Comparison of ENCODE assay signal across 8 mouse cellular contexts in genomic region chr4:133872812-133873300, GRCm38 (mm10). TPM values are rescaled to one million over a fixed set of nuclear protein-coding genes. Genes with fewer than 3 reads are reported as not detected.
A peak's percentile ranks its signal among the peaks of the same experiment; 100 is the strongest.
DNase-seq lines count a peak whose midpoint lies in the region; ATAC-seq and TF ChIP-seq lines count a peak whose summit lies in the region.

No protein-coding gene starts in this region.

- H3K4me2 ChIP-seq in hindbrain, embryonic 16.5 days (ENCODE audit: low read length) = no peak overlapping the region
- H3K4me2 ChIP-seq in lung, embryonic 14.5 days = peak overlapping the region; percentile 15; the same call in 1 of the 2 replicates

- H3K27ac ChIP-seq in hindbrain, embryonic 10.5 days = peak overlapping the region; percentile 68
- H3K27ac ChIP-seq in hindbrain, embryonic 16.5 days (ENCODE audit: low read depth, low read length) = no peak overlapping the region
- peak overlapping the region; percentile 88 for H3K27ac ChIP-seq in MEL (ENCODE audit: control insufficient read depth, low read depth, low read length)
- peak overlapping the region; percentile 65; the same call in 1 of the 2 replicates for H3K27ac ChIP-seq in heart, embryonic 10.5 days
- no peak overlapping the region for H3K27ac ChIP-seq in lung, embryonic 14.5 days (ENCODE audit: low read depth)

- DNase-seq in hindbrain, embryonic 10.5 days (ENCODE audit: low spot score) = no peak
- peak; percentile 88 for DNase-seq in MEL (ENCODE audit: low read depth, low spot score)
- no peak for DNase-seq in heart, embryonic 10.5 days (ENCODE audit: low spot score)
- DNase-seq in lung, embryonic 14.5 days = no peak
- peak; percentile 87 to 92 for DNase-seq in spleen, postnatal 4 days (ENCODE audit: low spot score in 2 of 2)
- DNase-seq in ovary, postnatal 10 days (ENCODE audit: low spot score) = no peak
- no peak for DNase-seq in urinary bladder, postnatal 25 days (ENCODE audit: low spot score)

- no peak for TF ChIP-seq RAD21 in MEL (IDR thresholded peaks at IDR 0.05; ENCODE audit: low read depth, low read length)

- H3K36me3 ChIP-seq in hindbrain, embryonic 10.5 days = peaks cover 36% of the 10 kb centered on the region
- H3K36me3 ChIP-seq in hindbrain, embryonic 16.5 days (ENCODE audit: control insufficient read depth, insufficient read depth, low read length) = no peaks in the 10 kb centered on the region
- peaks cover 2 to 8% of the 10 kb centered on the region in 2 experiments; a peak in 2 of 4 replicates for H3K36me3 ChIP-seq in MEL (ENCODE audit: control insufficient read depth in 1 of 2, insufficient read depth in 2 of 2, low read length in 2 of 2)
- peaks cover 34% of the 10 kb centered on the region for H3K36me3 ChIP-seq in heart, embryonic 10.5 days
- peaks cover 20% of the 10 kb centered on the region; the same call in 1 of the 2 replicates for H3K36me3 ChIP-seq in lung, embryonic 14.5 days (ENCODE audit: insufficient read depth)

- no peaks in the 10 kb centered on the region for H3K9me3 ChIP-seq in hindbrain, embryonic 10.5 days
- no peaks in the 10 kb centered on the region for H3K9me3 ChIP-seq in hindbrain, embryonic 16.5 days (ENCODE audit: control insufficient read depth, low read length)
- no peaks in the 10 kb centered on the region for H3K9me3 ChIP-seq in MEL (replicated peaks; ENCODE audit: insufficient read depth, low read length)
- H3K9me3 ChIP-seq in heart, embryonic 10.5 days = no peaks in the 10 kb centered on the region
- H3K9me3 ChIP-seq in lung, embryonic 14.5 days (ENCODE audit: low read depth, low read length) = no peaks in the 10 kb centered on the region

- H3K4me1 ChIP-seq in hindbrain, embryonic 10.5 days (replicated peaks) = peaks cover 26% of the 10 kb centered on the region
- H3K4me1 ChIP-seq in hindbrain, embryonic 16.5 days (ENCODE audit: control insufficient read depth, insufficient read depth, low read depth, low read length) = no peaks in the 10 kb centered on the region
- H3K4me1 ChIP-seq in MEL (ENCODE audit: control insufficient read depth in 1 of 2, insufficient read depth in 2 of 2, low read length in 2 of 2) = peaks cover 6 to 24% of the 10 kb centered on the region in 2 experiments; a peak in 3 of 4 replicates
- H3K4me1 ChIP-seq in heart, embryonic 10.5 days = peaks cover 61% of the 10 kb centered on the region
- no peaks in the 10 kb centered on the region for H3K4me1 ChIP-seq in lung, embryonic 14.5 days (ENCODE audit: insufficient read depth)

- no peak for TF ChIP-seq CTCF in MEL (IDR thresholded peaks at IDR 0.05 in 2 of 3, conservative IDR thresholded peaks at IDR 0.05 in 1 of 3; ENCODE audit: control insufficient read depth in 1 of 3, insufficient read depth in 1 of 3, low read depth in 2 of 3, low read length in 3 of 3, poor library complexity in 1 of 3, severe bottlenecking in 1 of 3)
- no peak for TF ChIP-seq CTCF in lung, embryonic 14.5 days (IDR thresholded peaks at IDR 0.05; ENCODE audit: low read depth)

- no peaks in the 10 kb centered on the region for H3K27me3 ChIP-seq in hindbrain, embryonic 10.5 days (ENCODE audit: insufficient read depth, poor library complexity, severe bottlenecking)
- no peaks in the 10 kb centered on the region for H3K27me3 ChIP-seq in hindbrain, embryonic 16.5 days (replicated peaks; ENCODE audit: control insufficient read depth, insufficient read depth, low read length)
- no peaks in the 10 kb centered on the region for H3K27me3 ChIP-seq in MEL (ENCODE audit: control insufficient read depth in 1 of 2, insufficient read depth in 2 of 2, low read length in 2 of 2)
- no peaks in the 10 kb centered on the region for H3K27me3 ChIP-seq in heart, embryonic 10.5 days (ENCODE audit: insufficient read depth, poor library complexity, severe bottlenecking)
- H3K27me3 ChIP-seq in lung, embryonic 14.5 days (ENCODE audit: insufficient read depth, low read length) = no peaks in the 10 kb centered on the region

- WGBS in hindbrain, embryonic 10.5 days = 74% methylated on average over 15 of the region's 15 CpGs
- 78% methylated on average over 15 of the region's 15 CpGs for WGBS in hindbrain, embryonic 16.5 days
- 59% methylated on average over 14 of the region's 15 CpGs for WGBS in heart, embryonic 10.5 days
- WGBS in lung, embryonic 14.5 days = 65% methylated on average over 15 of the region's 15 CpGs

- ATAC-seq in hindbrain, embryonic 16.5 days = no peak
- peak; percentile 56; the same call in 1 of the 2 replicates for ATAC-seq in lung, embryonic 14.5 days (ENCODE audit: insufficient read depth)

- no peak overlapping the region for H3K9ac ChIP-seq in hindbrain, embryonic 16.5 days (ENCODE audit: low read depth, low read length)
- H3K9ac ChIP-seq in MEL (ENCODE audit: control insufficient read depth, low read depth, low read length, poor library complexity, severe bottlenecking) = peak overlapping the region; percentile 62
- H3K9ac ChIP-seq in lung, embryonic 14.5 days = no peak overlapping the region; the same call in none of the 2 replicates

- no peak overlapping the region for H3K4me3 ChIP-seq in hindbrain, embryonic 10.5 days
- H3K4me3 ChIP-seq in hindbrain, embryonic 16.5 days (ENCODE audit: low read length) = no peak overlapping the region
- H3K4me3 ChIP-seq in MEL (ENCODE audit: control insufficient read depth in 1 of 2, insufficient read depth in 1 of 2, low read depth in 2 of 2, low read length in 2 of 2) = peak overlapping the region; percentile 60 to 71
- H3K4me3 ChIP-seq in heart, embryonic 10.5 days = peak overlapping the region; percentile 19; the same call in 1 of the 2 replicates
- H3K4me3 ChIP-seq in lung, embryonic 14.5 days (ENCODE audit: low read depth, low read length) = peak overlapping the region; percentile 6; the same call in 1 of the 2 replicates

- peaks cover 2% of the 10 kb centered on the region for H3K79me2 ChIP-seq in MEL (ENCODE audit: control insufficient read depth, insufficient read depth, low read length, poor library complexity)

- TF ChIP-seq POLR2A in MEL (IDR thresholded peaks at IDR 0.05; ENCODE audit: control insufficient read depth in 1 of 2, insufficient read depth in 1 of 2, low read depth in 1 of 2, low read length in 2 of 2, poor library complexity in 1 of 2) = peak; percentile 49 to 61; a peak in 1 of 4 replicates

- TF ChIP-seq EP300 in MEL (IDR thresholded peaks at IDR 0.05; ENCODE audit: low read depth in 1 of 2, low read length in 2 of 2) = peak in 1 of 2 experiments; percentile 32; a peak in 2 of 4 replicates

TF ChIP-seq in MEL, 35 proteins besides CTCF, POLR2A, EP300 and RAD21 (continues in another document):
- TF ChIP-seq ZKSCAN1 (IDR thresholded peaks at IDR 0.05; ENCODE audit: low read depth, low read length) = no peak
- no peak for TF ChIP-seq ZC3H11A (IDR thresholded peaks at IDR 0.05; ENCODE audit: low read depth, low read length)
- peak; percentile 59; the same call in 1 of the 2 replicates for TF ChIP-seq NELFE (IDR thresholded peaks at IDR 0.05; ENCODE audit: low read depth, low read length)
- no peak for TF ChIP-seq TBP (IDR thresholded peaks at IDR 0.05; ENCODE audit: low read depth, low read length)
- no peak for TF ChIP-seq POLR2AphosphoS5 (IDR thresholded peaks at IDR 0.05; ENCODE audit: borderline replicate concordance, low read depth, low read length)
- no peak for TF ChIP-seq CHD2 (IDR thresholded peaks at IDR 0.05; ENCODE audit: low read length)
- TF ChIP-seq ETS1 (IDR thresholded peaks at IDR 0.05; ENCODE audit: low read depth, low read length) = peak; percentile 83
- TF ChIP-seq TAL1 (IDR thresholded peaks at IDR 0.05; ENCODE audit: low read length) = no peak
- TF ChIP-seq MYB (IDR thresholded peaks at IDR 0.05; ENCODE audit: low read depth, low read length) = no peak
- no peak for TF ChIP-seq MYC (IDR thresholded peaks at IDR 0.05; ENCODE audit: low read depth, low read length)
- TF ChIP-seq TCF12 (IDR thresholded peaks at IDR 0.05; ENCODE audit: low read depth, low read length) = 0 out of 2 replicates have a peak, but pooled peaks have one; percentile 39
- no peak for TF ChIP-seq NRF1 (IDR thresholded peaks at IDR 0.05; ENCODE audit: insufficient read depth, low read depth, low read length, poor library complexity, severe bottlenecking)
- TF ChIP-seq ELF1 (IDR thresholded peaks at IDR 0.05; ENCODE audit: low read depth, low read length) = 0 out of 2 replicates have a peak, but pooled peaks have one; percentile 22
- TF ChIP-seq ZMIZ1 (IDR thresholded peaks at IDR 0.05; ENCODE audit: low read depth, low read length) = 0 out of 2 replicates have a peak, but pooled peaks have one; percentile 10
- TF ChIP-seq UBTF (IDR thresholded peaks at IDR 0.05; ENCODE audit: borderline replicate concordance, insufficient read depth, low read depth, low read length) = no peak
- TF ChIP-seq KAT2A (conservative IDR thresholded peaks at IDR 0.05; ENCODE audit: low read depth, low read length) = no peak
- TF ChIP-seq ZNF384 (IDR thresholded peaks at IDR 0.05; ENCODE audit: low read depth, low read length) = no peak
- TF ChIP-seq GABPA (IDR thresholded peaks at IDR 0.05; ENCODE audit: low read depth, low read length) = no peak
- TF ChIP-seq USF2 (IDR thresholded peaks at IDR 0.05; ENCODE audit: borderline replicate concordance in 1 of 2, insufficient read depth in 1 of 2, low read depth in 1 of 2, low read length in 2 of 2) = no peak
- TF ChIP-seq MXI1 (IDR thresholded peaks at IDR 0.05; ENCODE audit: low read depth, low read length) = no peak; the same call in 1 of the 2 replicates
- no peak for TF ChIP-seq MEF2A (IDR thresholded peaks at IDR 0.05; ENCODE audit: extremely low read depth, insufficient replicate concordance, low read depth, low read length, poor library complexity, severe bottlenecking)
- TF ChIP-seq SMC3 (IDR thresholded peaks at IDR 0.05; ENCODE audit: low read depth, low read length) = no peak
- peak; percentile 89; the same call in 1 of the 2 replicates for TF ChIP-seq MAZ (IDR thresholded peaks at IDR 0.05; ENCODE audit: low read depth, low read length)
- TF ChIP-seq CHD1 (IDR thresholded peaks at IDR 0.05; ENCODE audit: low read depth, low read length) = no peak
- TF ChIP-seq BHLHE40 (IDR thresholded peaks at IDR 0.05; ENCODE audit: borderline replicate concordance, low read depth, low read length) = no peak
- no peak for TF ChIP-seq E2F4 (IDR thresholded peaks at IDR 0.05; ENCODE audit: borderline replicate concordance, low read depth, low read length)

RNA-seq across cellular contexts. Expression of gene Rps6ka1, which starts 14.7 kb away (rescaled TPM):
- 35.6 and 38.9 TPM in 2 replicates for polyA plus RNA-seq in hindbrain, embryonic 10.5 days (2016; fragmentation: Nextera tagmentation; extraction: Ambion mirVana)
- 25.7 and 28.2 TPM in 2 replicates for polyA plus RNA-seq in hindbrain, embryonic 16.5 days (2015; fragmentation: Nextera tagmentation; extraction: Ambion mirVana)
- 45.3 and 45.7 TPM in 2 replicates for total RNA-seq in MEL (2012; rRNA removed)
- polyA plus RNA-seq in MEL (2012; ENCODE audit: insufficient read depth in 1 of 2, insufficient read length in 2 of 2, low read depth in 1 of 2, low replicate concordance in 2 of 2, missing spikeins in 1 of 2) = 10 to 100 TPM in 1 of 2 experiments, not detected in 1; 68.9 TPM
- polyA plus RNA-seq in heart, embryonic 10.5 days (2016; fragmentation: Nextera tagmentation; extraction: Ambion mirVana) = 31.1 and 39.9 TPM in 2 replicates
- 46.2 and 49.5 TPM in 2 replicates for polyA plus RNA-seq in lung, embryonic 14.5 days (2014; fragmentation: Nextera tagmentation; extraction: Ambion mirVana)

Comparison
In these comparisons a context has a peak if more than half of its experiments do, and no peak if none do; other contexts are left out.
1. H3K27ac ChIP-seq: peak in hindbrain, embryonic 10.5 days (single experiment), MEL (single experiment) and heart, embryonic 10.5 days (single experiment); none in hindbrain, embryonic 16.5 days (single experiment) and lung, embryonic 14.5 days (single experiment).
2. DNase-seq: peak in MEL (single experiment) and spleen, postnatal 4 days (2 of 2); none in hindbrain, embryonic 10.5 days (single experiment), heart, embryonic 10.5 days (single experiment), lung, embryonic 14.5 days (single experiment), ovary, postnatal 10 days (single experiment) and urinary bladder, postnatal 25 days (single experiment).
3. H3K4me3 ChIP-seq: peak in MEL (2 of 2), heart, embryonic 10.5 days (single experiment) and lung, embryonic 14.5 days (single experiment); none in hindbrain, embryonic 10.5 days (single experiment) and hindbrain, embryonic 16.5 days (single experiment).